Mouse (Mus musculus): ENCODE measurements at regions not wholly inside any gene's neighbourhood (a gene's known extent, or its start where the extent isn't known, plus 50 kb on each side); places are given as distances from the start of the nearest gene placed in this dataset.

GRCm38 (mm10) chr7:68907867-68908266 is 158.8 kb upstream of the Arrdc4 start:
- no peak overlapping the region for H3K4me3 ChIP-seq
- 82% methylated on average over 7 of the region's 7 CpGs for WGBS

GRCm38 (mm10) chr7:68906771-68907395 is 157.8 kb upstream of the Arrdc4 start:
- Histone ChIP-seq H3K27ac (replicated peaks) (0 out of 2 replicates have a peak overlapping the region, but pooled peaks have one; percentile 11), H3K9me3 (no peaks in the 10 kb centered on the region), H3K9ac (replicated peaks) (no peak overlapping the region), H3K36me3 (no peaks in the 10 kb centered on the region), H3K4me1 (no peaks in the 10 kb centered on the region), H3K4me2 (replicated peaks) (no peak overlapping the region), H3K4me3 (no peak overlapping the region), H3K27me3 (no peaks in the 10 kb centered on the region)
- WGBS, result 45% methylated on average over 8 of the region's 8 CpGs
- ATAC-seq (ENCODE audit: low FRiP score, low read depth), result peak; percentile 54; the same call in 1 of the 2 replicates

More at GRCm38 (mm10) chr7:68907867-68908266, 158.8 kb upstream of the Arrdc4 start:
- H3K27me3 ChIP-seq, result no peaks in the 10 kb centered on the region
- H3K4me1 ChIP-seq, result no peaks in the 10 kb centered on the region
- no peak overlapping the region for H3K4me2 ChIP-seq (replicated peaks)
- no peaks in the 10 kb centered on the region for H3K9me3 ChIP-seq
- H3K36me3 ChIP-seq, result no peaks in the 10 kb centered on the region
- ATAC-seq (ENCODE audit: low FRiP score, low read depth), result no peak
- no peak overlapping the region for H3K9ac ChIP-seq (replicated peaks)
- H3K27ac ChIP-seq (replicated peaks), result no peak overlapping the region

DNA sequence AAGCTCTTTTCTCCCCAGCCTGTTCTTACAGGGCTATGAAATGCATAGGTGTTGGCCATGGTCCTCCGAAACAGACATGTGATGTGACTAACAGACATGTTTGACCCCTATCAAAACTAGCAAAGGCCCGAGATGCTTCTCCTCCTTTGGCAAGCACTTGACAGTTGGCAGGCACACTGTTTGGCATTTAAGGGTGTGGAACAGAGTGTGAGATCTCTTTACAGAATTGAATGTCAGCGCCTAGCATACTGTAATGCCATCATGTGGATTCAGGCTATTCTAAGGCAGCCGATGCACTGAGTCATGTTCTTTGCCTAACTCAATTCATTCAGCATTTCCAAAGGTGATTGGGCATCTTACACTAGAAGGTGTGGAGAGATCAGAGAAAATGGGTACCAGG is 156.8 kb upstream of the Arrdc4 start:
- no peaks in the 10 kb centered on the region for H3K36me3 ChIP-seq
- H3K4me2 ChIP-seq (replicated peaks), result no peak overlapping the region
- 92% methylated on average over 4 of the region's 4 CpGs for WGBS
- no peaks in the 10 kb centered on the region for H3K9me3 ChIP-seq
- no peaks in the 10 kb centered on the region for H3K4me1 ChIP-seq
- H3K9ac ChIP-seq (replicated peaks), result no peak overlapping the region
- H3K4me3 ChIP-seq, result no peak overlapping the region
- H3K27me3 ChIP-seq, result no peaks in the 10 kb centered on the region
- H3K27ac ChIP-seq (replicated peaks), result no peak overlapping the region
- no peak for ATAC-seq (ENCODE audit: low FRiP score, low read depth)

DNA sequence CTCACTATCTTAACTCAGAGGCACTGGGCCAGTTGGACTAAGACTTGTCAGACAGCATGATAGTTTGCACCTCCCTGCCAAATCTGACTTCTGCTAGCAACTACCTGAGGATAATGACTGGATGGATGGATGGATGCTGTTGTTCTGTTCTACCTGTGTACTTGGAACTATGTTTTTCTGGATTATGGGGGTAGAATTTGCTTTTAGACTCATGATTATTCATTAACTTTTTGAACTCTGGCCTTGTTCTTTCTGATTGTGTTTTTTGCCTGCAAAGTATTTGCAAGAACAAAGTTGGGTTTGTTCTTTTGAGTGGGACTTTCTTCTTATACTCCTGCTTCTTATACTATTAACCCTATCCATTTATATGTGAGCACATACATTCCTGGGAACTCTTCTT is 137.1 kb upstream of the Arrdc4 start:
- Histone ChIP-seq H3K36me3 (no peaks in the 10 kb centered on the region), H3K27ac (replicated peaks) (no peak overlapping the region), H3K27me3 (no peaks in the 10 kb centered on the region), H3K9ac (replicated peaks) (no peak overlapping the region), H3K4me2 (replicated peaks) (no peak overlapping the region), H3K4me1 (no peaks in the 10 kb centered on the region), H3K4me3 (no peak overlapping the region), H3K9me3 (0 out of 2 replicates have a peak, but pooled peaks cover 3% of the 10 kb centered on the region)
- no peak for ATAC-seq (ENCODE audit: low FRiP score, low read depth)

- no peaks in the 10 kb centered on the region for H3K9me3 ChIP-seq
- H3K4me1 ChIP-seq, result no peaks in the 10 kb centered on the region
- ATAC-seq (ENCODE audit: low FRiP score, low read depth), result no peak
- no peak overlapping the region for H3K4me3 ChIP-seq
- WGBS, result 71% methylated on average over 5 of the region's 5 CpGs
- H3K4me2 ChIP-seq (replicated peaks), result no peak overlapping the region
- no peaks in the 10 kb centered on the region for H3K36me3 ChIP-seq
- H3K27ac ChIP-seq (replicated peaks), result no peak overlapping the region
- no peak overlapping the region for H3K9ac ChIP-seq (replicated peaks)
- no peaks in the 10 kb centered on the region for H3K27me3 ChIP-seq
These were observed 124.0 kb upstream of the Arrdc4 start for GRCm38 (mm10) chr7:68873008-68873407.

- Histone ChIP-seq H3K27ac (replicated peaks) (no peak overlapping the region), H3K4me1 (peaks cover 2% of the 10 kb centered on the region; the same call in 1 of the 2 replicates), H3K4me2 (replicated peaks) (no peak overlapping the region), H3K9me3 (no peaks in the 10 kb centered on the region), H3K27me3 (no peaks in the 10 kb centered on the region), H3K36me3 (no peaks in the 10 kb centered on the region), H3K9ac (replicated peaks) (no peak overlapping the region), H3K4me3 (no peak overlapping the region)
- ATAC-seq (ENCODE audit: low FRiP score, low read depth), result no peak
- 61% methylated on average over 7 of the region's 7 CpGs for WGBS
These were observed 115.4 kb upstream of the Arrdc4 start for GRCm38 (mm10) chr7:68864322-68865031.

GRCm38 (mm10) chr7:68858471-68859210 is 109.6 kb upstream of the Arrdc4 start:
- 52% methylated on average over 2 of the region's 2 CpGs for WGBS
- Histone ChIP-seq H3K9ac (replicated peaks) (no peak overlapping the region), H3K4me2 (replicated peaks) (no peak overlapping the region), H3K27ac (replicated peaks) (no peak overlapping the region), H3K4me1 (no peaks in the 10 kb centered on the region), H3K9me3 (no peaks in the 10 kb centered on the region), H3K4me3 (no peak overlapping the region), H3K27me3 (no peaks in the 10 kb centered on the region), H3K36me3 (no peaks in the 10 kb centered on the region)
- peak; percentile 80; the same call in 1 of the 2 replicates for ATAC-seq (ENCODE audit: low FRiP score, low read depth)

DNA sequence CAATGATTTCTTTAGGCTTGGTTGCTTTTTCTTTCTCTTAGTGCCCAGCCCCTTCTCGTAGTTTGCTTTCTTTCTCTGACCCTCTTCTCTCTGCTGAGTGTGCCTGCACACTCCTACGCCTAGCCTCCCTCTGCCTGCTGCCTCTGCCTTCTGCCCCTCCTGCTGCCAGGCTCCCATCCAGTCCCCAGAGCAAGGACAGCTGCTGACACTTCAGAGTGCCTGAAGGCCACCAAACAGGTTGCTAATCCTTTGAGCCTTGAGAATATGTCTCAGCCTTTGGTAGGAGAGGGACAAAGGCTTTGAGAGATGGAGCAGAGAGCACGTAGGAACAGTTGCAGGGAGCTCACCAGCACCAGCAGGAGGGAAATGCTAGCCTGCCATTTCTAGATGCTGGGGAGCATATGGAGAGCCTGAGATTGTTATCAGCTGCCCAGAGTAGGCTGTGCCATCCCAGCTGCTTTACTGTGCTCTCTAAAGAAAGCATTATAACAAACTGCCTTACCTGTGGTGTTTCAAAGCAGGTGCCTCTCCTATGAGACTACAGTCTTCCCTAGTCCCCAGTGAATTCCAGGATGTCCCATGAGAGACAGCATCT is 103.0 kb upstream of the Arrdc4 start:
- no peaks in the 10 kb centered on the region for H3K27me3 ChIP-seq
- no peaks in the 10 kb centered on the region for H3K9me3 ChIP-seq
- no peak overlapping the region for H3K4me3 ChIP-seq
- no peak for ATAC-seq (ENCODE audit: low FRiP score, low read depth)
- no peaks in the 10 kb centered on the region for H3K4me1 ChIP-seq
- no peaks in the 10 kb centered on the region for H3K36me3 ChIP-seq
- H3K4me2 ChIP-seq (replicated peaks), result no peak overlapping the region
- H3K9ac ChIP-seq (replicated peaks), result no peak overlapping the region
- no peak overlapping the region for H3K27ac ChIP-seq (replicated peaks)
- WGBS, result 46% methylated on average over 3 of the region's 3 CpGs

- WGBS, result 87% methylated on average over 7 of the region's 7 CpGs
- Histone ChIP-seq H3K27ac (replicated peaks) (no peak overlapping the region), H3K9ac (replicated peaks) (no peak overlapping the region), H3K4me3 (no peak overlapping the region), H3K4me1 (no peaks in the 10 kb centered on the region), H3K36me3 (no peaks in the 10 kb centered on the region), H3K4me2 (replicated peaks) (no peak overlapping the region), H3K9me3 (no peaks in the 10 kb centered on the region), H3K27me3 (no peaks in the 10 kb centered on the region)
- ATAC-seq (ENCODE audit: low FRiP score, low read depth), result no peak
These were observed 95.6 kb upstream of the Arrdc4 start for GRCm38 (mm10) chr7:68844606-68845005.

DNA sequence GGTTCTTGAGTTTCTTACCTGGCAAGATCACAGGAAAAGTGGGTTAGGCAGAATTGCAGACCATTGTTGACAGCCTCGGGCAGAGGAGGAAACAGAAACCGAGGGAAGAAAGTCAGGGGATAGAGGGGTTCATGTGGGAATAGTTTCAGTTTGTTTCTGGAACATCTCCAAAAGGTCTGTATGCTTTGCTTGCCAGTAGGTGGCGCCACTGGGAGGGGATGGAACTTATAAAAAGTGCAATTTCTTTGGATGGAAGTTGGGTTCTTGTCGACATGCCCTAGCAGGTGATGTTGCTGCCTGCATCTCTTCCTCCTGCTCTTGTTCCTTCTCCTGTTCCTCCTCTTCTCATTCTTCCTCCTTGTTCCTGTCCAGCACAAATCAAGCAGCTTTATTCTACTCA is 94.3 kb upstream of the Arrdc4 start:
- Histone ChIP-seq H3K9ac (replicated peaks) (no peak overlapping the region), H3K36me3 (no peaks in the 10 kb centered on the region), H3K4me2 (replicated peaks) (no peak overlapping the region), H3K27me3 (no peaks in the 10 kb centered on the region), H3K27ac (replicated peaks) (no peak overlapping the region), H3K4me3 (no peak overlapping the region), H3K4me1 (no peaks in the 10 kb centered on the region), H3K9me3 (no peaks in the 10 kb centered on the region)
- no peak for ATAC-seq (ENCODE audit: low FRiP score, low read depth)
- 53% methylated on average over 4 of the region's 4 CpGs for WGBS

- 0 out of 2 replicates have a peak, but pooled peaks cover 4% of the 10 kb centered on the region for H3K27me3 ChIP-seq
- 0 out of 2 replicates have a peak, but pooled peaks have one; percentile 23 for ATAC-seq (ENCODE audit: low FRiP score, low read depth)
- no peaks in the 10 kb centered on the region for H3K9me3 ChIP-seq
These were observed 85.1 kb upstream of the Arrdc4 start for GRCm38 (mm10) chr7:68833977-68834791.

More at GRCm38 (mm10) chr7:68833977-68834791, 85.1 kb upstream of the Arrdc4 start:
- Histone ChIP-seq H3K4me3 (no peak overlapping the region), H3K36me3 (no peaks in the 10 kb centered on the region), H3K4me2 (replicated peaks) (no peak overlapping the region), H3K4me1 (no peaks in the 10 kb centered on the region), H3K27ac (replicated peaks) (no peak overlapping the region), H3K9ac (replicated peaks) (no peak overlapping the region)
- 43% methylated on average over 10 of the region's 10 CpGs for WGBS

All from midbrain, embryonic 12.5 days (tissue).